Mouse (Mus musculus): Measurements from ENCODE around the gene Acat1.
A peak's percentile ranks its signal among the peaks of the same experiment; 100 is the strongest.

Gene Acat1

GRCm38 (mm10) chr9:53609968-53610781 is at the start of gene Acat1:
TSS of gene Acat1 (minus strand) at chr9:53610382.
- peak; percentile 90 for DNase-seq (ENCODE audit: low spot score)

GRCm38 (mm10) chr9:53634796-53635195 is 24.6 kb upstream of the Acat1 start:
- DNase-seq (ENCODE audit: low spot score) = no peak

GRCm38 (mm10) chr9:53615246-53615645 is 5.1 kb upstream of the Acat1 start:
- no peak for DNase-seq (ENCODE audit: low spot score)

- DNase-seq (ENCODE audit: low spot score) = no peak
Observed at GRCm38 (mm10) chr9:53614286-53614685, 4.1 kb upstream of the Acat1 start.

GRCm38 (mm10) chr9:53609306-53609967 is 745 bp downstream of the Acat1 start:
- peak; percentile 40 for DNase-seq (ENCODE audit: low spot score)

- DNase-seq (ENCODE audit: low spot score) = no peak
Observed at GRCm38 (mm10) chr9:53607816-53608215, 2.4 kb downstream of the Acat1 start.

- no peak for DNase-seq (ENCODE audit: low spot score)
Observed at GRCm38 (mm10) chr9:53607192-53607591, 3.0 kb downstream of the Acat1 start.

- DNase-seq (ENCODE audit: low spot score) = no peak
Observed at GRCm38 (mm10) chr9:53604954-53605353, 5.2 kb downstream of the Acat1 start.

- DNase-seq (ENCODE audit: low spot score) = no peak
Observed at GRCm38 (mm10) chr9:53603849-53604248, 6.3 kb downstream of the Acat1 start.

GRCm38 (mm10) chr9:53603384-53603783 is 6.8 kb downstream of the Acat1 start:
- DNase-seq (ENCODE audit: low spot score) = peak; percentile 35

GRCm38 (mm10) chr9:53601541-53601940 is 8.6 kb downstream of the Acat1 start:
- DNase-seq (ENCODE audit: low spot score) = peak; percentile 60

GRCm38 (mm10) chr9:53598631-53599030 is 11.6 kb downstream of the Acat1 start:
- DNase-seq (ENCODE audit: low spot score) = no peak

- DNase-seq (ENCODE audit: low spot score) = no peak
Observed at GRCm38 (mm10) chr9:53596971-53597600, 13.1 kb downstream of the Acat1 start.

GRCm38 (mm10) chr9:53594764-53595163 is 15.4 kb downstream of the Acat1 start:
- DNase-seq (ENCODE audit: low spot score) = peak; percentile 56

GRCm38 (mm10) chr9:53581870-53582269 is 28.3 kb downstream of the Acat1 start:
- DNase-seq (ENCODE audit: low spot score) = no peak

- no peak for DNase-seq (ENCODE audit: low spot score)
Observed at GRCm38 (mm10) chr9:53575721-53576120, 34.5 kb downstream of the Acat1 start.

GRCm38 (mm10) chr9:53572516-53573307 is 37.5 kb downstream of the Acat1 start:
- no peak for DNase-seq (ENCODE audit: low spot score)

- DNase-seq (ENCODE audit: low spot score) = no peak
Observed at GRCm38 (mm10) chr9:53570662-53571061, 39.5 kb downstream of the Acat1 start.

GRCm38 (mm10) chr9:53537336-53537965 is 72.7 kb downstream of the Acat1 start:
- DNase-seq (ENCODE audit: low spot score) = no peak

GRCm38 (mm10) chr9:53536558-53537320 is 73.4 kb downstream of the Acat1 start, which contains the start of the genes Atm and Npat:
TSS of gene Atm (minus strand) at chr9:53536740.
TSS of gene Npat (plus strand) at chr9:53537047.
- peak; percentile 99 for DNase-seq (ENCODE audit: low spot score)
